Comparison of ENCODE assay signal across 8 mouse cellular contexts in the genomic region with DNA sequence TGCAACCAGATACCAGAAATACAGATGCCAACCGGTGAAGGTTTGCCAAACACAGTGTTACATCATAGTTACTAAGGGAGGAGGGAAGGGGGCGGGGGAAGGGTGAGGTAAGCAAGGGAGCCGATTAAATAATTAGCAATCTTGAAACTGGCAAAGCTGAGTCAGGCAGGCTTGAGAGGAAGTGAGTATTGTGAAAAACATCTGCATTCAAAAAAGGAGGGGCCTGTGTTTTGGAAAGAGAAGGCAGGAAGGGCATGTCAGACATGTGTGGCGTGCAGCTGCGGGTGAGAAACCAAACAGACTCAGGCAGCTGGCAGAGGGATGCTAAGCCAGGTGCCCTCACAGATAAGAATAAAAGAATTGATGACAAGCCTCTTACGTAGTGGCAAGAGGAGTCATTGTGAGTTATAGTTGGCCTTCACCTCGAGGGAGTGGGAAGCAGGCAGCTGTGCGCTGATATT. TPM values are rescaled to one million over a fixed set of nuclear protein-coding genes. Genes with fewer than 3 reads are reported as not detected.
DNase-seq lines count a peak whose midpoint lies in the region; ATAC-seq and TF ChIP-seq lines count a peak whose summit lies in the region.

No protein-coding gene starts in this region.

- CTCF ChIA-PET in Patski (lab: Charles Lee) = interaction anchor here (0.9 to 1.0 kb wide), 2 partner anchors 11 to 12 kb away, joined by 3 read pairs; no protein-coding TSS in a partner anchor

- H3K4me1 ChIP-seq in intestine, embryonic 16.5 days (ENCODE audit: control insufficient read depth, insufficient read depth, low read length) = peaks cover 3% of the 10 kb centered on the region; the same call in 1 of the 2 replicates

- in situ Hi-C loops in Patski (cut with MboI; ENCODE audit: low pct_unique_long_range_greater_than_20kb) = no loop called here

- DNase-seq in B cell, adult 2 months = peak; percentile 74 to 82
- DNase-seq in Patski (ENCODE audit: low read depth, low spot score) = no peak
- DNase-seq in heart, postnatal 36 days = peak; percentile 24 to 41
- DNase-seq in right cerebral cortex, postnatal 4 days = no peak
- DNase-seq in cerebellum, adult 9-10 months = no peak
- DNase-seq in cerebellum, adult 8-10 months = no peak

- WGBS in intestine, embryonic 16.5 days = 53% methylated on average over 8 of the region's 8 CpGs

- intact Hi-C loops in heart, postnatal 36 days (cut with DNase I) = loop anchor here (2.0 to 5.0 kb wide), 2 partner anchors 18 to 87 kb away; a partner anchor contains a TSS

- POLR2A ChIA-PET in Patski (lab: Charles Lee) = interaction anchor here (1.3 kb wide), 1 partner anchor 8 kb away, joined by 3 read pairs; no protein-coding TSS in a partner anchor

- H3K36me3 ChIP-seq in intestine, embryonic 16.5 days (ENCODE audit: control insufficient read depth, insufficient read depth, low read length) = no peaks in the 10 kb centered on the region

- no peaks in the 10 kb centered on the region for H3K27me3 ChIP-seq in Patski
- H3K27me3 ChIP-seq in intestine, embryonic 16.5 days (replicated peaks; ENCODE audit: control insufficient read depth, insufficient read depth, low read length) = no peaks in the 10 kb centered on the region

- no peak overlapping the region for H3K9ac ChIP-seq in intestine, embryonic 16.5 days (ENCODE audit: low read depth, low read length)

- H3K4me3 ChIP-seq in intestine, embryonic 16.5 days (ENCODE audit: low read length) = no peak overlapping the region

- no peak overlapping the region for H3K27ac ChIP-seq in intestine, embryonic 16.5 days (ENCODE audit: low read length)

- H3K4me2 ChIP-seq in intestine, embryonic 16.5 days (ENCODE audit: low read depth, low read length) = no peak overlapping the region

- ATAC-seq in Patski = peak; percentile 58
- peak; percentile 82 for ATAC-seq in monocyte, adult 5-6 weeks (replicated peaks; ENCODE audit: insufficient number of reproducible peaks, low FRiP score, low TSS enrichment, poor library complexity, severe bottlenecking)
- no peak for ATAC-seq in intestine, embryonic 16.5 days

- no peaks in the 10 kb centered on the region for H3K9me3 ChIP-seq in intestine, embryonic 16.5 days (ENCODE audit: control insufficient read depth, low read length)

- no peak for TF ChIP-seq CTCF in Patski (IDR thresholded peaks at IDR 0.05)

RNA-seq across cellular contexts. Expression of a gene that starts 2.4 kb away (rescaled TPM):
- polyA plus RNA-seq in Patski (2021) = 32.8 TPM
- 10 to 100 TPM; 12.7 to 13.3 TPM for total RNA-seq in heart, postnatal 36 days (2021)
- 19.8 to 29.6 TPM (median 20.8 TPM) in 3 replicates for total RNA-seq in monocyte, adult 5-6 weeks (2017)
- polyA plus RNA-seq in intestine, embryonic 16.5 days (2015; fragmentation: Nextera tagmentation; extraction: Ambion mirVana) = 36.9 and 37.5 TPM in 2 replicates

RNA-seq across cellular contexts. Expression of a gene that starts 10.7 kb away (rescaled TPM):
- 0.12 TPM for polyA plus RNA-seq in Patski (2021)
- total RNA-seq in heart, postnatal 36 days (2021) = under 1 TPM; 0.31 to 0.33 TPM
- total RNA-seq in monocyte, adult 5-6 weeks (2017) = 0.49 to 4.7 TPM (median 1.5 TPM) in 3 replicates
- 0.75 and 1.4 TPM in 2 replicates for polyA plus RNA-seq in intestine, embryonic 16.5 days (2015; fragmentation: Nextera tagmentation; extraction: Ambion mirVana)

RNA-seq across cellular contexts. Expression of a gene that starts 21.0 kb away (rescaled TPM):
- 87.3 TPM for polyA plus RNA-seq in Patski (2021)
- 10 to 100 TPM; 41.3 to 44.2 TPM for total RNA-seq in heart, postnatal 36 days (2021)
- total RNA-seq in monocyte, adult 5-6 weeks (2017) = 23.7 to 32.1 TPM (median 30.6 TPM) in 3 replicates
- polyA plus RNA-seq in intestine, embryonic 16.5 days (2015; fragmentation: Nextera tagmentation; extraction: Ambion mirVana) = 151 and 173 TPM in 2 replicates

RNA-seq across cellular contexts. Expression of a gene that starts 21.1 kb away (rescaled TPM):
- 25.5 TPM for polyA plus RNA-seq in Patski (2021)
- 10 to 100 TPM in 1 of 2 experiments, 1 to 10 TPM in 1; 8.4 to 12.8 TPM for total RNA-seq in heart, postnatal 36 days (2021)
- total RNA-seq in monocyte, adult 5-6 weeks (2017) = 11.9 to 15.0 TPM (median 13.8 TPM) in 3 replicates
- 28.3 and 33.6 TPM in 2 replicates for polyA plus RNA-seq in intestine, embryonic 16.5 days (2015; fragmentation: Nextera tagmentation; extraction: Ambion mirVana)

RNA-seq across cellular contexts. Expression of a gene that starts 33.8 kb away (rescaled TPM):
- polyA plus RNA-seq in Patski (2021) = 1.9 TPM
- 1 to 10 TPM in 1 of 2 experiments, under 1 TPM in 1; 0.64 to 1.6 TPM for total RNA-seq in heart, postnatal 36 days (2021)
- total RNA-seq in monocyte, adult 5-6 weeks (2017) = 1.0 to 1.3 TPM in 2 of 3 replicates, not detected in the other
- 118 and 152 TPM in 2 replicates for polyA plus RNA-seq in intestine, embryonic 16.5 days (2015; fragmentation: Nextera tagmentation; extraction: Ambion mirVana)

Comparison
In these comparisons a context has a peak if more than half of its experiments do, and no peak if none do; other contexts are left out.
1. DNase-seq: peak in B cell, adult 2 months (2 of 2) and heart, postnatal 36 days (2 of 2); none in Patski (single experiment), right cerebral cortex, postnatal 4 days (single experiment), cerebellum, adult 9-10 months (single experiment) and cerebellum, adult 8-10 months (single experiment).